Mouse (Mus musculus): ENCODE results near the gene Wrnip1. TPM values are rescaled to one million over a fixed set of nuclear protein-coding genes. Genes with fewer than 3 reads are reported as not detected.

The Wrnip1 gene
- total RNA-seq, 2 experiments from 2014 or later, result 22.5 to 27.8 TPM

DNA sequence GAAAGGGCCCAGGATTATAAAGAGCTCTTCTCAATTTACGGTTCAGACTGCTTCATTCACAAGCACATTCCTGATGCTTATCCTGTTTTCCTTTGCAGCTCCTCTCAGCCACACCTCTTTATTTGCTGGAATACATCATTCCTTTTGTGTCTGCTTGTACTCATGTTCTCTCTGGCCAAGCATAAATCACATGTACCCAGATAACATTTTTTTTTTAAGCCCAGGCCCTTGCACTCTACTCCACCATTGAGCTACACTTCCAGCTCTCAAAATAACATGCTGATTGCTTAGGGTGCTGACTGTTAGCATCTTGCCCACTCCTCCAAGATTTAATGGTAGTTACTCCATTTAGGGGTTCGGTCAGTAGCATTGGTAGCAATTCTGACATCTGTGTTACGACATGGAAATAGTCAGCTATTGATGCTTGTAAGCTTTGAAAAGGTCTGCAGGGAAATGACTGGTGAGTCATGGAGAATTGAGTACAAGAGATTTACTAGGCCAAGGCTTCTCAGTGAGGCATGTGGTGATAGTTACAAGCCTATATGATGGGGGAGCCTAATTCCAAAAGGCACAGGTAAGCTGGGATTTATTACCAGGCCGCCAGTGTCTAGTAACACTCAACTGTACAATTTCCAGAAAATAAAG is 2.0 kb downstream of the Wrnip1 start:
- intact Hi-C loops (cut with DNase I), result loop anchor here (5.0 kb wide), 1 partner anchor 198 kb away; the partner anchor contains the start of gene Serpinb9
- no peak for DNase-seq

DNA sequence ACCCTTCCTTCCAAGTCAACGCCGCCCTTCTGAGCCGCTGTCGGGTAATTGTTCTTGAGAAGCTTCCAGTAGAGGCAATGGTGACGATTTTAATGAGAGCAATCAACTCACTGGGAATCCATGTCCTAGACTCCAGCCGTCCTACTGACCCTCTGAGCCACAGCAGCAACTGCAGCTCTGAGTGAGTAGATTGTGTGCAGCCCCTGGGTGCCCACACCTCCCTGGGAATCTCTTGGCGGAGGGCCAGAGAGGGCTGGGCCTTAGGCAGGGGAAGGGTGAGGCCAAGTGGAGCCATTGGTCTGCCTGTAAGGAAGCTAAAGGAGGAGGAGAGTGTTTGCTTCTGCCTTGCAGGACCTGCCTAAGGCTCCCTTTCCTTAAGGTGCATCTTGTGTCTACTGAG is 5.0 kb downstream of the Wrnip1 start:
- DNase-seq, result no peak
- intact Hi-C loops (cut with DNase I), result no loop called here

GRCm38 (mm10) chr13:32807624-32808023 is 5.8 kb downstream of the Wrnip1 start:
- DNase-seq, result no peak
- intact Hi-C loops (cut with DNase I), result no loop called here

DNA sequence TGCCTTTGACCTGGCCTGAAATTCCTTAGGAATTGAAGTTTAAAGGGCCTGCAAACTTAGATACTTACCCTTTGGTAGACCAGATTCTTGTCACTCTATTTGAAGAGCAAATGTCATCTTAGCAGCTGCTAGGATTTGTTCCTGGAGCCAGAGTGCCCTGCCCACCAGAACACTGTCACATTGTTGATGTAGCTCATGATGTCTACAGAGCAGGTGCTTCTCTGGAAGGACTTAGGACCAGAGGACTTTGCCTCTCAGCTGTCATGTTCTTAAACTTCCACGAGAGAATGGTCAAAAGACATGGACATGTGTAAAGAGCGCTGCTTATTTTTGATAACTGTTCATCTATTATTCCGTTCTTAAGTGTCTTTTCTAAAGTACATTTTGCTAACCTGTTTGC is 17.4 kb downstream of the Wrnip1 start:
- intact Hi-C loops (cut with DNase I), result no loop called here

GRCm38 (mm10) chr13:32819926-32820325 is 18.1 kb downstream of the Wrnip1 start:
- intact Hi-C loops (cut with DNase I), result no loop called here
- DNase-seq, result no peak

More for the DNA sequence above, 17.4 kb downstream of the Wrnip1 start:
- DNase-seq, result no peak

DNA sequence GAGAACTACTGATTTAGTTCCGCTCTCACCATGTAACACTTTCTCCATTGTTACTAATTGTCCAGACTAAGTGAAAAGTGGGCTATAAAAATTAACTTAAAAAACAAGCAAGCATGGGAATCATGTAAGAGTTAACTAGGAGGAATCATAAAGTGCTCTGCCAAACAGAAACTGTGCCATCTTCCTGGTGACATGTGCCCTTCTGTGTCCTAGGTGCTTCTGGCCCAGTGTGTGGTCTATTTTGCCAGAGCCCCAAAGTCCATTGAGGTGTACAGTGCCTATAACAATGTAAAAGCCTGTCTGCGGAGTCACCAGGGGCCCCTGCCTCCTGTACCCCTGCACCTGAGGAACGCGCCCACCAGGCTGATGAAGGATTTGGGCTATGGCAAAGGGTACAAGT is 19.8 kb downstream of the Wrnip1 start:
- no peak for DNase-seq
- intact Hi-C loops (cut with DNase I), result no loop called here

DNA sequence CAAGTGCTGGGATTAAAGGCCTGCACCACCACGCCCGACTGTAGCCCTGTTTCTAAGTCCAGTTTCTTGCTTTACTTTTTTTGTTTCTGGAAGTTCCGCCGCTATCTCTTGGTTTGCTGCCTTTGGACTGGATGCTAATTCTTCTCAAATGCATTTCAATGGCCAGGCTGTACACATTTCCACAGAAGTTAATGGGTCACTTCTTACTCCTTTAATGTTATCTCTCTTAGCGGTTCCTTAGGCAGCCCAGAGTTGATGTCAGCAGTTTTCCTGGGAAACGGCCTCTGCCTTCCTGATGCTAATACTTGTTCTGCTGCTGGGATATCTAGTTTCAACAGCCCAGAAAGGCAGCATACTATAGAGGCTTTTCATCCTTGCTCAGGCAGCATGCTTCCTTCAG is 21.3 kb downstream of the Wrnip1 start:
- intact Hi-C loops (cut with DNase I), result no loop called here
- no peak for DNase-seq

DNA sequence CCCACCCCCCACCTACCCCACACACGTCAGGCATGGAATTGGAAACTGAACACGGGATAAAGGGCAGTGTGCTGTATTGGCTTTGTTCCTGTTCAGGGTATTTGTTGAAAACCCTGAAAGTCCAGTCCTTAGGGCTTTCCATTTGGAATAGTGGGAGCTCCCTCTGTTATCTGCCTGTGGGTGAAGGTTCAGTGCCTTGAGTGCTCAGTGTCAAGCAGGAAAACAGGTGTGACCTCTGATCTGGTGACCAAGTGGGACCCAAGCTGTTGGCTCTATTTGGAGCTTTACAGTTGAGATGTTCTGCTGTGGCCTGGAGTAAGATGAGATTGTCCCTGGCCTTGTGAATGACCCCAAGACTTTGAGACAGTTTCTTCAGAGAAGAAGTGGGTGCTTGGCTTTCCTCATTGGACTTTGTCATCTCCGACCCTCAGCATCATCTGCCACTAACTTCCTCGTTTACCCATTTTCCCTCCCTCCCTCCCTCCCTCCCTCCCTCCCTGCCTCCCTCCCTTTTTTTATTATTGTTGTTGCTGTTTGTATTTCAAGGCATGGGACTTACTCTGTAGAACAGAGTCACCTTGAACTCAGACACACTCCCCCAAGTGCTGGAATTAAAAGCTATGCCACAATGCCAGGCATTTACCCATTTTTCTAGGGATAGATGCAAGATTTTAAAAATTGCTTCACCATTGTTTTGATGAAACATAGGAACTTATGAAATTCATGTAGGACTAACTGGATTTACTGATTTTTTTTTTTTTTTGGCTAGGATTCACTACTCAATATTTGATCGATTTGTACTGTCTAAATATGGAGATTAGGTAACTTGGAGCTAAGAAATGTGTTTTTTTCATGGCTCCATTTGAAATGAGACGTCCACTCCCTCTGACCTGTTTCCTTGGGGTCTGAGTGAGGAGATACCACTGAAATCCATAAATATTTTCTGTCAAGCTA is 22.8 kb downstream of the Wrnip1 start:
- intact Hi-C loops (cut with DNase I), result no loop called here
- DNase-seq, result no peak

- DNase-seq, result no peak
- intact Hi-C loops (cut with DNase I), result no loop called here
Measured at GRCm38 (mm10) chr13:32825546-32825945, 23.7 kb downstream of the Wrnip1 start.

- intact Hi-C loops (cut with DNase I), result no loop called here
- no peak for DNase-seq
Measured at GRCm38 (mm10) chr13:32827111-32827822, 25.4 kb downstream of the Wrnip1 start.

DNA sequence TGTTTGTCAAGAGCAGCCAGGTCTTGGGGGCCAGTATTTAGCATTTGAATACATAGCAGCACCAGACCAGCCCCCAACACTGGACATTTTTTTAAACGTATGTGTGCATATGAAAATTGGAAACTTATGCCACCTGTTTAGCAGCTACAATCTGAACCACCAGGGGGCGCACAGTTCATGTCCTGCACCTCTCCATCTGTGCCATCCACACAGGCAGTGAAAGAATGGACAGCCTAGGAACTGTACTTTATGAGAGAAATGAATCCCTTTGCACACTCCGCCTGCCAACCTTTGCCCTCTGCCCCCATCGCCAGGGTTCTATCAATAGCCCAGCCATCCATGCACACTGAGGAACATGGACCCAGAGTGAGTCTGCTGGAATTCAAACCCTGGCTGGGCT is 26.1 kb downstream of the Wrnip1 start:
- intact Hi-C loops (cut with DNase I), result no loop called here
- peak; percentile 51 to 67 for DNase-seq

- intact Hi-C loops (cut with DNase I), result no loop called here
- no peak for DNase-seq
Measured at GRCm38 (mm10) chr13:32828886-32829285, 27.0 kb downstream of the Wrnip1 start.

DNA sequence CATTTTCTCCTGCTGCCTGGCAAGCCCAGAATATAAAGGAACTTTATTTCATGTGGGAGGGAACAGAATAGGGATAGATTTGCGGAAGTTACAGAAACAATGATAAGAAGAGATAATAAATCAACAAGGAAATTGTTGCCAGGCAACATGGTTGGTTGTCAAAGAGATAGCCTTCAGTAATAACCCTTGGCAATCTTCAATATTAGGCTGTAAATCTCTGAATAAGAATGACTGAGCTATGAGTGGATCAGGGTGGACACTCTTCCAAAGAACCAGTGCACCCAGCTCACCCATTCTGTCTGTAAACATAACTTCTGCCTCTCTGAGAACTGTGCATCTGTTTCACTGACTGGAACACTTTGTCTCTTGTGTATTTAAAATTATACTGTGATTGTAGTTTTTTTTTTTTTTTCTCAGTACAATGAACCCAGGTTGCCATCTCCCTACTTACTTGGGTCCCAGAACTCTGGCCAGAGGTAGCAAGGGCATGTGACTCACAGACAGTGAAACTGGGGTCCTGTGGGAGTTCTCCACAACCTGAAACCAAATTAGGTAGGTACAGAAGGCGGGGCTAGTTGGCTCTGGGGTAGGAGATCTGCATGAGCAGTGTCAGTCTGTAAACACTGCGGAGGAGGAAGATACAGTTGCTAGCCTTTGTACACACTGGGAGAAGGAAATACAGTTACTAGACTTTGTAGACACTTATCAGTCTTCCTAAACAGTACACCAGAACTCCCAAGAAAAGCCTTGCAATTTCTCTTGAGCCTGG is 29.9 kb downstream of the Wrnip1 start:
- no peak for DNase-seq
- intact Hi-C loops (cut with DNase I), result no loop called here

DNA sequence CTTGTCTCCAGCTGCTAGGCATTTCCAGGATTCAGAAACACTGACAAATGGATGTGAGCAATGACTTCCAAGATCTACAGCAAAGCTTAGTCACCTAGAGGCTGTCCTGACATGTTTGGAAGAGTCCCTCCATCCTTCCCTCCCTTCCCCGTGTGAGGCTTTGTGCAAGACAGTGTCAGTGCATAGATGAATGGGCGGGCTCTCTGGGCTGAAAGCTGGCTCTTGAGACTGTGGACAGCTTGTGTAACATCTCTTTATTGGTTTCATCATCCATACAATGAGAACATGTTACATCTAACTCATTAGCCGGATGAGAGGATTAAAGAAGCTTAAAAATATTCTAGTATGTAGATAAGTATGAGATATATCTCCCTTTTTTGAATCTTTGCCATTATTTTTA is 30.9 kb downstream of the Wrnip1 start:
- DNase-seq, result no peak
- intact Hi-C loops (cut with DNase I), result no loop called here

DNA sequence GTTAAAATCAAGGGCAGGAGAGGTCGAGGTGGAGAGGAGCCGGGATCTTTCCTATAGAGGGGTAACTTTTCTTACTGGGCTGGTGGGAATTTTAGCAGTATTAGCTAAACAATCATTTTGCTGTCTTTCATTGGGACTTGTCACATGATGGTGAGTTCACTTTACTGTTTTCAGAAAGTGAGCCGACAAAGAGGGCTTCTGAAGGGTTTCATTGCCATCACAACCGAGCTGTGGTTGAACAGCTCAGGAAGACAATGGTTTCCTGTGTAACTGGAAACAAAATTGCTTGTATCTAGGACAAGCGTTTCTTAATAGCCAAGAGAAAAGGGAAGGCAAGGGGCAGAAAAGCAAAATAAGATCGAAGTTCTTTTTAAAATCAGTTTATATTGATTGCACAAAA is 31.4 kb downstream of the Wrnip1 start:
- intact Hi-C loops (cut with DNase I), result no loop called here
- DNase-seq, result no peak

GRCm38 (mm10) chr13:32834513-32834912 is 32.7 kb downstream of the Wrnip1 start:
- intact Hi-C loops (cut with DNase I), result no loop called here
- DNase-seq, result no peak

DNA sequence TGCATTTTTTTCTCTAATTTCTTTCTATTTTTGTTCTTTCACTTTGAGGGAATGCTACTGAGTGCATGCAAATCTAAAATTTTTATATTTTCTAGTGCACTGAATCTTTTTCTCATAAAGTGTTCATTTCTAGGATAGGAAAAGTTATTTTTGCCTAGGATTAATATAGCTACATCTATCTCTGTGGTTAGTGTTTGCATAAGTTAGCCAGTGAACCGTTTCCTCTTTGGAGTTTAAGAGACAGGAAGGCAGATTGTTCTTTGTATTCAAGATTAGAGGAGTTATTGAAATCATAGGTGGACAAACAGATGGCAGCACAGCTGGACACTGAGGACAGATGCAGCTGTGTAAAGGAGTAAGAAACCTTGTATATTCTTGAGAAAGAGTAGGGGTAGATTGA is 37.5 kb downstream of the Wrnip1 start:
- no peak for DNase-seq
- intact Hi-C loops (cut with DNase I), result no loop called here

DNA sequence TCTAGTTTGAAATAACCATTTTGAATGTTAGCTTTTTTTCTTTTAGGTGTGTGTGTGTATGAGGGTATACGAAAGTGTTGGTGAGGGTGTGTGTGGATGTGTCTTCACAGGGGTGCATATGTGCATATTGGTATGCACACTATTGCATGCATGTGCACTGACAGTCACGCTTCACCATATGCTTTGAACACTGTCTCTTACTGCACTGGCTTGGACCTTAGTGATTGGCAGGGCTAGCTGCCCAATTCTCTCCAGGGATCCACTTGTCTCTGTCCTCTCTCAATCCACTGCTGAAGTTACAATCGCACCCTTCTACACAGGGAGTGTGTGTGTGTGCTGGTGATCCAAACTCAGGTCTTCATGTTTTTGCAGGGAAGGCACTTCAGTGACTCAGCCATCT is 39.5 kb downstream of the Wrnip1 start:
- intact Hi-C loops (cut with DNase I), result no loop called here

GRCm38 (mm10) chr13:32846221-32846620 is 44.4 kb downstream of the Wrnip1 start:
- no peak for DNase-seq
- intact Hi-C loops (cut with DNase I), result no loop called here

More for the DNA sequence above, 39.5 kb downstream of the Wrnip1 start:
- DNase-seq, result no peak

- DNase-seq, result no peak
- intact Hi-C loops (cut with DNase I), result no loop called here
Measured at GRCm38 (mm10) chr13:32849092-32849491, 47.3 kb downstream of the Wrnip1 start.
